Mouse (Mus musculus) spleen, adult 2 months (tissue): ENCODE measurements around the gene Nrxn3. TPM values are rescaled to one million over a fixed set of nuclear protein-coding genes. Genes with fewer than 3 reads are reported as not detected.

Source experiments
- DNase-seq, 2 experiments: peaks; one replicate each; pipeline versions ENCODE4 v3.0.0 to v3.0.0-alpha.2; 2012 to 2021; ENCODE audit warnings: low spot score in 2 of 2, low read depth in 1 of 2
- H3K27ac ChIP-seq: fragments of 200-500 bp; 2 replicates; pipeline ENCODE4 v1.5.1; 2012; ENCODE audit warnings: low read length, inconsistent platforms; ENCODE audit not compliant: insufficient read depth
- H3K27me3 ChIP-seq: fragments of 200-500 bp; 2 replicates; pipeline ENCODE4 v1.6.1; 2012; ENCODE audit warnings: mild to moderate bottlenecking, moderate library complexity, low read length, inconsistent platforms; ENCODE audit not compliant: control insufficient read depth, insufficient read depth
- H3K36me3 ChIP-seq: fragments of 200-500 bp; 2 replicates; pipeline ENCODE4 v1.6.1; 2012; ENCODE audit warnings: mild to moderate bottlenecking, low read length, inconsistent platforms; ENCODE audit not compliant: control insufficient read depth, insufficient read depth
- H3K4me1 ChIP-seq: fragments of 200-500 bp; 2 replicates; pipeline ENCODE4 v1.6.1; 2011; ENCODE audit warnings: inconsistent platforms; ENCODE audit not compliant: control insufficient read depth, insufficient read depth, insufficient read length
- H3K4me3 ChIP-seq: fragments of 200-500 bp; 2 replicates; pipeline ENCODE4 v1.5.1; 2011; ENCODE audit warnings: mild to moderate bottlenecking, inconsistent platforms; ENCODE audit not compliant: insufficient read depth, insufficient read length; ENCODE audit errors: extremely low read depth
- CTCF ChIP-seq: fragments of 200-500 bp; IDR thresholded peaks from 2 replicates; pipeline ENCODE4 v1.5.1; 2011; ENCODE audit warnings: mild to moderate bottlenecking, inconsistent platforms; ENCODE audit not compliant: insufficient read depth, insufficient read length, insufficient replicate concordance; ENCODE audit errors: extremely low read depth
- POLR2A ChIP-seq: fragments of 200-500 bp; IDR thresholded peaks from 2 replicates; pipeline ENCODE4 v1.6.1; 2011; ENCODE audit warnings: low read depth, low read length, inconsistent platforms
- WGBS: fragments of 180-500 bp; shearing (Covaris S2); methylation state at CpG from one replicate; pipeline ENCODE4 v1.1.7; 2018; 5-methylcytosine and 5-hydroxymethylcytosine counted together
- polyA plus RNA-seq: library from polyadenylated mRNA; depleted of rRNA; stranded (reverse); fragments of >200 nt; gene quantifications from 2 replicates; pipeline ENCODE4 v1.2.3, GENCODE M21; 2012

The Nrxn3 gene
- polyA plus RNA-seq, 1 experiment, result not detected

DNA sequence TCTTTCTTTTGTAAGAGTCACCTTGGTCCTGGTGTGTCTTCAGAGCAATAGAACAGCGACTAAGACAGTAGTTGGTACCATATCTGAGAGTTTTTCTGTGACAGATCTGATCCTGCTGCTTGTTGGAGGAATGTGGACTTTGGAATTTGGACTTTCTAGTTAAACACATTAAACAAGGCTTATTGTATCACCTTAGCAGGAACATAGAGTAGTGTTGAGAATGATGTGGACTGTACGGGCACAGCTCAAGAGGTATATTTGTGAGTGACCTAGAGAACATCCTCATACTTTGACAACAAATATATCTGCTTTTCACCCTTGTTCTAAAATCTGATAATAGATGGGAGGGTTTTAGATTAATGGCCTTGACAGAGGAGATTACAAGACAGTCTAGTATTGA lies 1020.1 kb downstream of the Nrxn3 start:
- Histone ChIP-seq H3K36me3 (no peaks in the 10 kb centered on the region), H3K4me3 (no peak overlapping the region), H3K4me1 (no peaks in the 10 kb centered on the region), H3K27me3 (no peaks in the 10 kb centered on the region), H3K27ac (no peak overlapping the region)
- DNase-seq, result no peak
- TF ChIP-seq POLR2A, result no peak
- TF ChIP-seq CTCF, result no peak
- 78% methylated on average over 2 of the region's 2 CpGs for WGBS

- 58% methylated on average over 10 of the region's 10 CpGs for WGBS
- H3K27ac ChIP-seq, result no peak overlapping the region
- H3K36me3 ChIP-seq, result no peaks in the 10 kb centered on the region
- no peak for DNase-seq
- H3K27me3 ChIP-seq, result no peaks in the 10 kb centered on the region
- no peak for TF ChIP-seq POLR2A
- TF ChIP-seq CTCF, result no peak
- no peaks in the 10 kb centered on the region for H3K4me1 ChIP-seq
- H3K4me3 ChIP-seq, result no peak overlapping the region
Observed at GRCm38 (mm10) chr12:89764191-89765082, 1041.8 kb downstream of the Nrxn3 start.

DNA sequence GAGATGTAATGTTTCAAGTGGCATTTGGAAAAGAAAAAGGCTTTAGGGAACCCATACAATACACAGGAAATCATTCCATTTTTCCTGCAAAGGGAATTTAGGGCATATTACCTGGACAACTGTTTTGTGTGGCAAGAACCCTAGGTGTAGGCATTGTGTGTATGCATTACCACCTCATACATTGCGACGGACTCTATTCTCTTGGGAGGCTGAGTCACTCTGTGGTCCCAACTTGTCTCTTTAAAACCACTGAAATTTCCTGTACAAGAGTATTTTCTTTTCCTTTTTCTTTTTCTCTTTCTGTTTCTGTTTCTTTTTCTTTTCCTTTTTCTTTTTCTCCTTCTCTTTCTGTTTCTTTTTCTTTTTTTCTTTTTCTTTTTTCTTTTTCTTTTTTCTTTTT lies 1042.5 kb downstream of the Nrxn3 start:
- WGBS, result 23% methylated on average over 2 of the region's 2 CpGs
- H3K27me3 ChIP-seq, result no peaks in the 10 kb centered on the region
- TF ChIP-seq CTCF (no peak), POLR2A (no peak)
- no peak for DNase-seq
- H3K36me3 ChIP-seq, result no peaks in the 10 kb centered on the region
- no peak overlapping the region for H3K4me3 ChIP-seq
- no peaks in the 10 kb centered on the region for H3K4me1 ChIP-seq
- no peak overlapping the region for H3K27ac ChIP-seq

DNA sequence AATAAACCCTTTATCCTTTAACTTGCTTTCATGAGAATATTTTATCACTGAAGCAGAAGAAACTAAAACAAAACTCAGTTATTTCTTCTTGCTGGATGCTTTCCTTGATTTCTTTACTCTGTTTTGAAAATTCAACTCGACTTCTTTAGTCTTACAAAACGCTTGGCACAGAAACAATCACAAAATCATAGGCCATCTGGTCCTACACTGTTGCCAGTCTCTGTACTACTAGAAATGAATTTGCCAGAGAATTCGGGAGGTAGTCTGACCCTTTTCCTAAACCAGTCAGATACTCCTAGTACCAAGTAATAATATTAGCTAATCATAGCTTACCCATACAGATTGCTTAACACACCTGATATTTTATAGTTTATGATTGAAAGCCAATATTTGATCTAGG lies 1066.1 kb downstream of the Nrxn3 start:
- no peaks in the 10 kb centered on the region for H3K4me1 ChIP-seq
- WGBS, result 77% methylated on average over 3 of the region's 3 CpGs
- no peak overlapping the region for H3K4me3 ChIP-seq
- H3K36me3 ChIP-seq, result no peaks in the 10 kb centered on the region
- H3K27ac ChIP-seq, result no peak overlapping the region
- TF ChIP-seq POLR2A (no peak), CTCF (no peak)
- no peaks in the 10 kb centered on the region for H3K27me3 ChIP-seq
- no peak for DNase-seq

DNA sequence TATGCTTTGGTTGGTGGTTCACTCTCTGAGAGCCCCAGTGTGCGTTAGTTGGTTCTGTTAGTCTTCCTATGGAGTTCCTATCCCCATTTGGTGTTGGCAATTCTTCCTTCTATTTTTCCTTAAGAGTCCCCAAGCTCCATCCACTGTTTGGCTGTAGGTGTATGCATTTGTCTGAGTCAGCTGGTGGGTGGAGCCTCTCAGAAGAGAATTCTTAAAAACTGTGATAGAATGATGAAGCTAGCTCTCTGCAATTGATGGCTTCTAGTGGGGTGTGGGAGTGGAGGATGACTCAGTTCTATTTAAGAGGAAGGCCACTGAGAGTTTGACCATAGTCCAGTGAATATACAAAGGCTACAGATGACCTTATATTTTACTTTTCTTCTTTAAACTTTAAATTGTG lies 1067.3 kb downstream of the Nrxn3 start:
- Histone ChIP-seq H3K4me1 (no peaks in the 10 kb centered on the region), H3K36me3 (no peaks in the 10 kb centered on the region), H3K4me3 (no peak overlapping the region), H3K27ac (no peak overlapping the region), H3K27me3 (no peaks in the 10 kb centered on the region)
- no peak for DNase-seq
- no peak for TF ChIP-seq CTCF
- TF ChIP-seq POLR2A, result no peak
- 78% methylated on average over 1 of the region's 1 CpGs for WGBS

DNA sequence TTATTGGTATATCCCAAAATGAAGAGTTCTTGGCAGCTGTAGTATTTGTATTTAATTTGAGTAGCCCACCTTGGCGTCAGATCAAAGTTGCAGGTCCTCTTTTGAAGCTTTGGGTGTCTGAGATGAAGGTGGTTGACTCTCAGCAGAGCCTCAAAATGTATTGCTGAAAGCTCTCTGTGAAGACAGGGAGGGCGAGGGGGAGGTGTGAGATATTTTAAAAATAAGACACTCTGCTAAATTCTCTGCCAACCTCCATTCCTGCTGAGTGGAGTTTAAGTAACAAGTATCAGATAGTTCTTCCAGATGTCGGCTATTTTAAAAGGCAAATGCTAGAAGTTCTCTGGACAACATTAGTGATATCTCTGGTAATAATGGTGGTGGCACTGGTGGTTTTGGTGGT lies 1069.2 kb downstream of the Nrxn3 start:
- TF ChIP-seq CTCF (no peak), POLR2A (no peak)
- Histone ChIP-seq H3K27me3 (no peaks in the 10 kb centered on the region), H3K4me1 (no peaks in the 10 kb centered on the region), H3K4me3 (no peak overlapping the region), H3K36me3 (no peaks in the 10 kb centered on the region), H3K27ac (no peak overlapping the region)
- WGBS, result 73% methylated on average over 3 of the region's 3 CpGs
- no peak for DNase-seq

GRCm38 (mm10) chr12:89794741-89795140 lies 1072.1 kb downstream of the Nrxn3 start:
- no peaks in the 10 kb centered on the region for H3K27me3 ChIP-seq
- H3K27ac ChIP-seq, result no peak overlapping the region
- TF ChIP-seq POLR2A (no peak), CTCF (no peak)
- no peaks in the 10 kb centered on the region for H3K4me1 ChIP-seq
- no peak for DNase-seq
- no peak overlapping the region for H3K4me3 ChIP-seq
- WGBS, result 87% methylated on average over 6 of the region's 6 CpGs
- H3K36me3 ChIP-seq, result no peaks in the 10 kb centered on the region
